In genomic region chr12:108563238-108563637, GRCm38 (mm10) we compare ENCODE assay signal across 10 mouse cellular contexts. TPM values are rescaled to one million over a fixed set of nuclear protein-coding genes. Genes with fewer than 3 reads are reported as not detected.
DNase-seq lines count a peak whose midpoint lies in the region; ATAC-seq lines count a peak whose summit lies in the region.
"Had no signal": no experiment of that assay in that cellular context is flagged by ENCODE, and none has a peak within 500 bp of the region (broad histone marks: within the 10 kb centered on the region; RNA-seq: fewer than 3 reads in every experiment).

No protein-coding gene starts in this region.

- H3K4me3 ChIP-seq in midbrain, embryonic 14.5 days (replicated peaks; ENCODE audit: low read depth, low read length): no peak overlapping the region
- H3K4me3 ChIP-seq in midbrain, embryonic 13.5 days (replicated peaks): no peak overlapping the region
- H3K4me3 ChIP-seq: hindbrain, embryonic 15.5 days had no signal

- H3K27me3 ChIP-seq in midbrain, embryonic 14.5 days (ENCODE audit: control insufficient read depth, insufficient read depth, low read length): no peaks in the 10 kb centered on the region
- H3K27me3 ChIP-seq in midbrain, embryonic 13.5 days: no peaks in the 10 kb centered on the region
- H3K27me3 ChIP-seq: hindbrain, embryonic 15.5 days had no signal

- 73% methylated on average over 3 of the region's 3 CpGs for WGBS in midbrain, embryonic 14.5 days
- 81% methylated on average over 3 of the region's 3 CpGs for WGBS in midbrain, embryonic 13.5 days

- peaks cover 34% of the 10 kb centered on the region for H3K4me1 ChIP-seq in midbrain, embryonic 14.5 days (ENCODE audit: control insufficient read depth, insufficient read depth, low read length)
- peaks cover 64% of the 10 kb centered on the region for H3K4me1 ChIP-seq in midbrain, embryonic 13.5 days (replicated peaks)

- H3K27ac ChIP-seq in midbrain, embryonic 14.5 days (replicated peaks; ENCODE audit: low read depth, low read length): no peak overlapping the region
- no peak overlapping the region for H3K27ac ChIP-seq in midbrain, embryonic 13.5 days
- H3K27ac ChIP-seq: hindbrain, embryonic 15.5 days had no signal

- peak; percentile 23 for DNase-seq in heart, postnatal 4 days
- no peak for DNase-seq in heart, postnatal 25 days (ENCODE audit: low spot score)
- peak; percentile 26 for DNase-seq in midbrain, embryonic 14.5 days
- peak; percentile 44 for DNase-seq in R1 (ENCODE audit: low read depth, low spot score)
- peak; percentile 21 for DNase-seq in thymus, postnatal 14 days
- DNase-seq in right cerebral cortex, postnatal 14 days: no peak
- DNase-seq: embryo, embryonic 11 days; heart, adult 18-20 months had no signal

- ATAC-seq in midbrain, embryonic 14.5 days (ENCODE audit: low FRiP score, low TSS enrichment): no peak
- ATAC-seq in midbrain, embryonic 13.5 days: no peak

- no peak overlapping the region for H3K4me2 ChIP-seq in midbrain, embryonic 14.5 days (ENCODE audit: low read length)
- no peak overlapping the region for H3K4me2 ChIP-seq in midbrain, embryonic 13.5 days (replicated peaks)
- H3K4me2 ChIP-seq: hindbrain, embryonic 15.5 days had no signal

- no peak overlapping the region for H3K9ac ChIP-seq in midbrain, embryonic 14.5 days (replicated peaks; ENCODE audit: low read length)
- no peak overlapping the region for H3K9ac ChIP-seq in midbrain, embryonic 13.5 days (replicated peaks)
- H3K9ac ChIP-seq: hindbrain, embryonic 15.5 days had no signal

- H3K36me3 ChIP-seq in midbrain, embryonic 14.5 days (ENCODE audit: control insufficient read depth, insufficient read depth, low read length): no peaks in the 10 kb centered on the region; the same call in 1 of the 2 replicates
- H3K36me3 ChIP-seq in midbrain, embryonic 13.5 days: no peaks in the 10 kb centered on the region

- intact Hi-C loops in heart, postnatal 25 days (cut with DNase I): loop anchor here (5.0 kb wide), 1 partner anchor 194 kb away; no protein-coding TSS in a partner anchor

- H3K9me3 ChIP-seq in midbrain, embryonic 14.5 days (ENCODE audit: control insufficient read depth, low read length): no peaks in the 10 kb centered on the region
- no peaks in the 10 kb centered on the region for H3K9me3 ChIP-seq in midbrain, embryonic 13.5 days
- H3K9me3 ChIP-seq: hindbrain, embryonic 15.5 days had no signal

RNA-seq across cellular contexts. Expression of gene Evl, which starts 8.7 kb away (rescaled TPM):
- total RNA-seq in heart, postnatal 4 days (2021): 100 to 1,000 TPM; 140 to 145 TPM
- 10 to 100 TPM; 50.8 to 51.7 TPM for total RNA-seq in heart, postnatal 25 days (2021)
- 280 and 314 TPM in 2 replicates for polyA plus RNA-seq in midbrain, embryonic 14.5 days (2014; fragmentation: Nextera tagmentation; extraction: Ambion mirVana)
- polyA plus RNA-seq in midbrain, embryonic 13.5 days (2015; fragmentation: Nextera tagmentation; extraction: Ambion mirVana): 200 and 204 TPM in 2 replicates

Comparison
In these comparisons a context has a peak if more than half of its experiments do, and no peak if none do; other contexts are left out.
1. DNase-seq: peak in heart, postnatal 4 days (single experiment), midbrain, embryonic 14.5 days (single experiment), R1 (single experiment) and thymus, postnatal 14 days (single experiment); none in heart, postnatal 25 days (single experiment) and right cerebral cortex, postnatal 14 days (single experiment).